Mouse (Mus musculus): ENCODE data around the gene Cts6. TPM values are rescaled to one million over a fixed set of nuclear protein-coding genes. Genes with fewer than 3 reads are reported as not detected.
"Not testable (repeated sequence)": the region's sequence is repeated elsewhere in the genome, so short reads cannot be mapped to it uniquely, and the experiment has no call there.

The Cts6 gene
- total RNA-seq (2021): not detected
- long read RNA-seq, experiment 1: 0 reads
- long read RNA-seq, experiment 2: 0 reads

DNA sequence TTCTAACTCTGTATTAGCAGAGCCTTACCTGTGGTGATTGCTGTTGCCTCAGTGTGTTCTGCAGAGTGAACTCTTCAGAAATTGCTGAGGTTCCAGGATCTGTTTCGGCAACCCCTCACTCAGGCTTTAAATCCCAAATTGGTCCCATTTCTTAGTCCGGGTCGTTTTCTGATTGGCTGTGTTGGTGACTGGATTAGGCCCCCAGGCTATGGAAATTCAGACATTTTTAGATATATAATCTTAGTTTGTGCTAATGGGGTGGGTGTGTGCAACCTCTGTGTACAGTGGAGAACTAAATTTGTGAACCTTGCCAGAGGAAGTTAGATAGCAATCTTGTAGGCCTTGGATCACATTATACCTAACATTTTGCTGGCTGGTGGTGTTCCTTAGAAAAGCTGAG, at the start of gene Cts6:
Gene Cts6 (minus strand): TSS at position 101 of the 400 bp plus-strand sequence.
- no peak for DNase-seq (ENCODE audit: low spot score in 2 of 2)

DNA sequence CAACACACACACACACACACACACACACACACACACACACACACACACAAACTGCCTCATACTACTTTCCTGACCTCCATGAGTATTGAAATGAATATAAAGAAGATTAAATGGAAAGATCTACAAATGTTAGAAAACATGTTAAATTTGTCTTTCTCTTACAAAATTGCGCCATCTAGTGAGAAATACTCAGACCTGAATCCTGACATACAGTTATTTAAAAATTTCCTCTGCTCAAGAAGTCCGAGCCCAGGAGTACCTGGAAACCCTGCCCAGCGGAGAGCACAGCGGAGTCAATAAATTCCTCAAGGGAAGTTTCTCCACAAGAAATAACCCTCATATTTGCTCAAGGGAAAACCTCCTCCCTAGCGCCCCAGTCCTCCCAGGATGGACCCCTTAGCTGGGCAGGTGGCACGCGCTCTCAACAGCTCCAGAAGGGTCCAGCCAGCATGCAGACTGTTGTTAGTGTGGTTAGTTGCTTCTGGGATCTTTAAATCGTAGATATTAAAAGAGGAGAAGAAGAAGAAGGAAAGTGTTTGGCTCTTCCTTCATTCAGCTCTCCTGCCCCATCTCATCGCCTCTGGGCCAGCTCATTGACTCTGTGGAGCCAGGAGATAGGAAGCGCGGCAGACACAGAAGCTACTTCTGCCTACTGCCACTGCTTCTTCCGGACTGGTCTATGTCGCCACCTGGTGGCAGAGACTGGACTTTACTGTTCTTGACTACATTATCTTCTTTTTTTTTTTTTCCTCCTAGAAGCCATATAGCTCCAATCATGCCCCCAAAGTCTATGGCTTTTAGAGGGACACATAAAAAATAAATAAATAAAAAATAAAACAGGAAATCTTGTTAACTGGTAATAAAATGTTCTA, 38.1 kb upstream of the Cts6 start:
- DNase-seq (ENCODE audit: low spot score in 2 of 2): peak in 1 of 2 experiments; percentile 7

DNA sequence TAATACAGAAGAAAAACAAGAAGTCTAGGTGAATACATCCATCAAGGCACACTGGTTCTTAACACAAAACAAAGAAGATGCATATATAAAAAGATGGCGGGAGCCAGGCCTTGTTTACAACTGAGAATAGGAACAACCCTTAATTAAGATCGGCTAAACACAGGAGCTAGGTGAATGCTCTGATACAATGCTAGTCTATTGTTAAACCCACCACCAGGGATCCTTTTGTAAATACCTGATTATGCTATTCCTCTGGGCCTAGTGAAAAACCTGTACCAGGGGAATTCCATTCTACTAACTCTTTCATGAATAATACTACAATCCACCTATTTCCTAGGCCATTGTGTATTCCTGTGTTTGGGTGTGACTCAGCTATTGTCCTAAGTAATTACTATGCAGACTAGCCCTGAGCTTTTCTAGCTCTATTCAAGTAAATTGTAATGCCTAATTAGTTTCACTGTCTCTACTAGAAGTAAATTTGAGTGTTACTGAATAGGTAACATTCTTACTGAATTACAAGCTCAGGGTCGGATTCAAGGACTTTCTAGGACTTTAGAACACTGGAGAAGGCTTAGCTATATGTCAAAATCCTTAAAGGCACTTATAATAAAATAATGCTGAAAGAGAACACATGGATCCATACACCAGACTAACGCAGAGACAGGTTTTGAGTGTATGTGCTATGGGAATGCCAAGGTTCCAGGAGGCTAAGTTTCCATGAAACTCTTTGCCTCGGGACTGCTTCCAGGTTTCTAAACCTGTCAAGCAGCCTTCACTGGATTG, 17.9 kb downstream of the Cts6 start:
- not testable (repeated sequence) for DNase-seq (ENCODE audit: low spot score in 2 of 2)

DNA sequence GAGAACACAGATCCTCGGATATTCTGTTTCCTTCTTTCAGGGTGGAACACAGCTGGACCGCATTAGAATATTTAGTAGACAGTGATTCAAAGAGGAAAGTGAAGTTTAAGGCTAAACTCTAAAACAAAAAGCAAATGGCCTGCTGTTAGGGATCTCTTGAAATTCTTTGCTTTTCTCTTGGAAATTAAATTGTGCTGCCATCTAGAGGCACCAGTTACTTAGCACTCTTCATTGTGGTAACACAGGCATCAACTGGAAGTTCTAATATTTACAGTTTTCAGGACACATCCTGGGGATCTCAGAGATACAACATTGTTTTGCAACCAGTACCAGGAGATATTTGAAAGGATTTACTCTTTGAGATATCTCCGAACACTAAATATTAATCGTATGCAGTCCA, 38.6 kb downstream of the Cts6 start:
- no peak for DNase-seq (ENCODE audit: low spot score in 2 of 2)

DNA sequence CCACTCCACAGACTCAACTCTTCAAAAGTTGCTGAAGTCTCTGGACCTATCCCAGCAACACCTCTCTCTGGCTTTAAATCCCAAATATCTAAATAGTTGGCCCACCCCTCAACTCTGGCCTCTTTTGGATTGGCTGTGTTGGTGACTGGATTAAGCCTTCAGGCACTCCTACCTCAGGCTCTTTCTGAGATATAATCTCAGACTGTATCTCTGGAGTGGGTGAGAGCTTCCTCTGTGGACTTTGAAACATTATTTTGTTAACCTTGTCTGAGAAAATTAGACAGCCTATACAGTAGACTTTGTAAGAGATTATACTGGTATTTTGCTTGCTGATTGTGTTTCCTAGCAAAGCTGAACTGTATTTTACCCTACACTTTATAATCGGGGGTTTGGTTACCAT, 39.1 kb downstream of the Cts6 start, which contains the start of gene Ctsr:
Gene Ctsr (minus strand): TSS at position 101 of the 400 bp plus-strand sequence.
- DNase-seq (ENCODE audit: low spot score in 2 of 2): no peak

Other genes starting within 250 kb of the Cts6 start
- gene Ctsj, start 197.5 kb downstream of the Cts6 start, total RNA-seq (2021): not detected
- gene Ctsq, start 162.8 kb downstream of the Cts6 start, total RNA-seq (2021): not detected
- gene Ctsr, start 39.2 kb downstream of the Cts6 start, total RNA-seq (2021): not detected
- gene Cts8, start 51.9 kb upstream of the Cts6 start, total RNA-seq (2021): not detected
- not detected for gene Gm49398, start 85.4 kb upstream of the Cts6 start, total RNA-seq (2021)
- not detected for gene Cts7, start 154.8 kb upstream of the Cts6 start, total RNA-seq (2021)

All from adrenal gland, postnatal 4 days (tissue).